Mouse (Mus musculus) G1E (cell line): ENCODE results near the gene Car12.

Source experiments
- CTCF ChIP-seq: IDR thresholded peaks from 2 replicates; pipeline ENCODE4 v1.5.1; 2012; ENCODE audit warnings: low read depth, low read length, inconsistent platforms, mixed read lengths
- GATA1 ChIP-seq: IDR thresholded peaks from 2 replicates; pipeline ENCODE4 v1.6.1; 2012; ENCODE audit warnings: borderline replicate concordance, low read length, inconsistent platforms, mixed read lengths
- GATA2 ChIP-seq: IDR thresholded peaks from 2 replicates; pipeline ENCODE4 v1.6.1; 2012; ENCODE audit warnings: low read depth, low read length, inconsistent platforms, borderline replicate concordance
- POLR2AphosphoS5 ChIP-seq: IDR thresholded peaks from 2 replicates; pipeline ENCODE4 v1.6.1; 2012; ENCODE audit warnings: low read depth, low read length, inconsistent platforms; ENCODE audit not compliant: insufficient replicate concordance

GRCm38 (mm10) chr9:66760991-66761390, 47.5 kb downstream of the Car12 start:
- TF ChIP-seq GATA1 (no peak), CTCF (no peak), GATA2 (no peak), POLR2AphosphoS5 (no peak)
